Mouse (Mus musculus): ENCODE measurements around the gene Shh. TPM values are rescaled to one million over a fixed set of nuclear protein-coding genes. Genes with fewer than 3 reads are reported as not detected.

Shh gene
- polyA plus RNA-seq, 2 experiments: 0.04 TPM; not detected in 1

DNA sequence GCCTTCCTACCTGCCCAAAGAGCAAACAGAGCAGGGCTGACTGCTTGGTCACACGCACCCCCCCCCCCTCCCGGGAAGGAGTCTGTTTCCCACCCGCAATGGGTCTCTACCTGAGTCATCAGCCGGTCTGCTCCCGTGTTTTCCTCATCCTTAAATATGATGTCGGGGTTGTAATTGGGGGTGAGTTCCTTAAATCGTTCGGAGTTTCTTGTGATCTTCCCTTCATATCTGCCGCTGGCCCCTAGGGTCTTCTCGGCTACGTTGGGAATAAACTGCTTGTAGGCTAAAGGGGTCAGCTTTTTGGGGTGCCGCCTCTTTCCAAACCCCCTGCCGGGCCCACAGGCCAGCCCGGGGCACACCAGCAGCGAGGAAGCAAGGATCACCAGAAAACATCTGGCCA is 705 bp downstream of the Shh start:
- H3K9ac ChIP-seq (replicated peaks): no peak overlapping the region
- H3K4me1 ChIP-seq (replicated peaks; ENCODE audit: control insufficient read depth in 2 of 2, insufficient read depth in 2 of 2, low read length in 1 of 2): no peaks in the 10 kb centered on the region
- no peaks in the 10 kb centered on the region for H3K9me3 ChIP-seq (ENCODE audit: control insufficient read depth, low read length)
- H3K4me3 ChIP-seq (ENCODE audit: insufficient read depth in 1 of 2, low read depth in 2 of 2, low read length in 2 of 2): no peak overlapping the region
- WGBS (ENCODE audit: insufficient replicate concordance): 2% methylated on average over 15 of the region's 15 CpGs
- H3K27ac ChIP-seq: no peak overlapping the region
- H3K4me2 ChIP-seq (ENCODE audit: low read depth): no peak overlapping the region
- H3K36me3 ChIP-seq (replicated peaks; ENCODE audit: control insufficient read depth, insufficient read depth, low read depth): no peaks in the 10 kb centered on the region
- TF ChIP-seq CTCF (IDR thresholded peaks at IDR 0.05; ENCODE audit: low read depth): no peak
- no peak for TF ChIP-seq EP300 (IDR thresholded peaks at IDR 0.05; ENCODE audit: low read depth)
- DNase-seq (ENCODE audit: low read depth in 3 of 3, low spot score in 3 of 3) (no peak), ATAC-seq (ENCODE audit: insufficient read depth) (no peak)
- peaks cover 66% of the 10 kb centered on the region for H3K27me3 ChIP-seq (ENCODE audit: control insufficient read depth, insufficient read depth, low read length)

DNA sequence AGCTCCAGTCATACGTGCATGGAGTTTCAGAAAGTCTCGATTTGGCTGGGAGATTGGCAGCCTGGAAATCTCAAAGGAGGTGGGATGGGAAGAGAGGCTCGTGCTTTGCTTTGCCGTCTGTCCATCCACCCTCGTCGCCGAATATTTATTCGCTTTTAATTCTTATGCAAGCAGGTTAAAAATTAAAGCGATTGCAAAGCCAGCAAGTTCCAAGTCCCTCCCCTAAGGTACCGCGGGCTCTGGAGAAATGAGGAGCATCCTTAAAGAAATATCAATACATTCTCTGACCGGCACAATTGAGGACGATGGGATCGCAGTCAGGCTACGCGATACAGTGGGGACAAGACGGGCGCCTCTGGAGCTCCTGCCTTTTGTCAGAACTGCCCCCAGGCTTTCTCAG is 1.5 kb downstream of the Shh start:
- DNase-seq (ENCODE audit: low read depth in 3 of 3, low spot score in 3 of 3): no peak
- TF ChIP-seq EP300 (IDR thresholded peaks at IDR 0.05; ENCODE audit: low read depth): no peak
- TF ChIP-seq CTCF (IDR thresholded peaks at IDR 0.05; ENCODE audit: low read depth): no peak
- Histone ChIP-seq H3K9me3 (ENCODE audit: control insufficient read depth, low read length) (no peaks in the 10 kb centered on the region), H3K4me1 (replicated peaks; ENCODE audit: control insufficient read depth in 2 of 2, insufficient read depth in 2 of 2, low read length in 1 of 2) (no peaks in the 10 kb centered on the region), H3K27me3 (ENCODE audit: control insufficient read depth, insufficient read depth, low read length) (peaks cover 74% of the 10 kb centered on the region), H3K4me3 (ENCODE audit: insufficient read depth in 1 of 2, low read depth in 2 of 2, low read length in 2 of 2) (no peak overlapping the region), H3K4me2 (ENCODE audit: low read depth) (no peak overlapping the region), H3K27ac (no peak overlapping the region), H3K9ac (replicated peaks) (no peak overlapping the region), H3K36me3 (replicated peaks; ENCODE audit: control insufficient read depth, insufficient read depth, low read depth) (no peaks in the 10 kb centered on the region)
- 5% methylated on average over 18 of the region's 18 CpGs for WGBS (ENCODE audit: insufficient replicate concordance)
- no peak for ATAC-seq (ENCODE audit: insufficient read depth)

DNA sequence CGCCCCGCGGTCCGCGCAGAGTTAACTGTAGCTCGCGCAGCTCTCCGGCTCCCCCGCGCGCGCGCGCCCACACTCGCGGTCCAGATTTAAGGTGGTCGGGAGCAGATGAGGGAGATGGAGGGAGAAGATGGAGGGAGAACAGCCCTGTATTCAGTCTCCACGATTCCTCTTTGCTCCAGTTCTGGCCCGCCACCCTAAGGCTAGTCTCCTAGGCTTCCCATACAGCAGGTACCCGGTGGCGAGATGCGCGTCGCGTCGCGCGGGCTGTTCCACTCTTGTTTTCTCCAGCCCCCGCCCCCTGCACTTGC is 2.0 kb downstream of the Shh start:
- Histone ChIP-seq H3K9me3 (ENCODE audit: control insufficient read depth, low read length) (no peaks in the 10 kb centered on the region), H3K4me1 (replicated peaks; ENCODE audit: control insufficient read depth in 2 of 2, insufficient read depth in 2 of 2, low read length in 1 of 2) (no peaks in the 10 kb centered on the region), H3K27me3 (ENCODE audit: control insufficient read depth, insufficient read depth, low read length) (peaks cover 79% of the 10 kb centered on the region), H3K4me2 (ENCODE audit: low read depth) (no peak overlapping the region), H3K4me3 (ENCODE audit: insufficient read depth in 1 of 2, low read depth in 2 of 2, low read length in 2 of 2) (no peak overlapping the region; a peak in 1 of 4 replicates), H3K36me3 (replicated peaks; ENCODE audit: control insufficient read depth, insufficient read depth, low read depth) (no peaks in the 10 kb centered on the region), H3K9ac (replicated peaks) (no peak overlapping the region), H3K27ac (no peak overlapping the region)
- ATAC-seq (ENCODE audit: insufficient read depth): no peak
- no peak for DNase-seq (ENCODE audit: low read depth in 3 of 3, low spot score in 3 of 3)
- TF ChIP-seq CTCF (IDR thresholded peaks at IDR 0.05; ENCODE audit: low read depth): no peak
- no peak for TF ChIP-seq EP300 (IDR thresholded peaks at IDR 0.05; ENCODE audit: low read depth)
- WGBS (ENCODE audit: insufficient replicate concordance): 1% methylated on average over 29 of the region's 29 CpGs

DNA sequence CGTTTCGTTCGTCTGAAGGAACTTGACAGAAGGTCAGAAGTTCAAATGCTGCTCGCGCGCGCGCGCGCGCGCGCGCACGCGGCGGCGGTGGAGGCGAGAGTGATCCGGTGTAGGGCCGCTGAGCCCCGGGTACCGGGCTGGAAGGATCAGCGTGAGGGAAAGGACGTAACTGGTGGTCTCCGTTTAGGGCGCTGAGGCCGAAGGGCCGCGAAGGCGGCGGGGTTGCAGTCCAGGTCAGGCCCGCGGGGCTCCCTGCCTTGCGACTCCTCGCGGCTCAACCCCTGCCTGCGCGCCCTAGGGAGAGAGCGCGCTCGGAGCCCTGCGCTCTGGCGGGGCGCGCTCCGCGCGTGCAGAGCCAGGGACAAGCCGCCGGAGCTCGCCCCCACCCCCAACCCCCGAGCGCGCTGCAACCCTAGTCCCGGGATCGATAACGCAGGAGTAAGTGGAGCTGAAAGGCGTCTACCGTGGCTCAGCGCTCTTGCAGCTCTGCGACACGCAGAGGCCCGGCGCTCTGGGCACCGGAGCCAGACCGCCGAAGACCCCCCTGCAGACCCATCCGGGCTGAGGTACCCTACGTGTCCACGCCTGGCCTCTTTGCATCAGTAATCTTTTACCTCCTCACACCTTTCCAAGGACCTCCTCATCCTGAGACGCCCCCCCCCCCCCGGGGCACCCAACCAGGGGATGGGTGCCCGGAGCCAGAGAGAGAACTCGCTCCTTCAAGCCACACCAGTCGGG is 2.5 kb downstream of the Shh start:
- H3K27me3 ChIP-seq (ENCODE audit: control insufficient read depth, insufficient read depth, low read length): peaks cover 84% of the 10 kb centered on the region
- H3K36me3 ChIP-seq (replicated peaks; ENCODE audit: control insufficient read depth, insufficient read depth, low read depth): no peaks in the 10 kb centered on the region
- no peaks in the 10 kb centered on the region for H3K4me1 ChIP-seq (replicated peaks; ENCODE audit: control insufficient read depth in 2 of 2, insufficient read depth in 2 of 2, low read length in 1 of 2)
- H3K4me2 ChIP-seq (ENCODE audit: low read depth): peak overlapping the region; percentile 47
- no peak overlapping the region for H3K9ac ChIP-seq (replicated peaks)
- peak overlapping the region; percentile 25 to 28; a peak in 3 of 4 replicates for H3K4me3 ChIP-seq (ENCODE audit: insufficient read depth in 1 of 2, low read depth in 2 of 2, low read length in 2 of 2)
- TF ChIP-seq EP300 (IDR thresholded peaks at IDR 0.05; ENCODE audit: low read depth) (no peak), CTCF (IDR thresholded peaks at IDR 0.05; ENCODE audit: low read depth) (no peak)
- ATAC-seq (ENCODE audit: insufficient read depth) (no peak), DNase-seq (ENCODE audit: low read depth in 3 of 3, low spot score in 3 of 3) (no peak)
- WGBS (ENCODE audit: insufficient replicate concordance): under 1% methylated on average over 75 of the region's 76 CpGs
- no peaks in the 10 kb centered on the region for H3K9me3 ChIP-seq (ENCODE audit: control insufficient read depth, low read length)
- H3K27ac ChIP-seq: no peak overlapping the region

DNA sequence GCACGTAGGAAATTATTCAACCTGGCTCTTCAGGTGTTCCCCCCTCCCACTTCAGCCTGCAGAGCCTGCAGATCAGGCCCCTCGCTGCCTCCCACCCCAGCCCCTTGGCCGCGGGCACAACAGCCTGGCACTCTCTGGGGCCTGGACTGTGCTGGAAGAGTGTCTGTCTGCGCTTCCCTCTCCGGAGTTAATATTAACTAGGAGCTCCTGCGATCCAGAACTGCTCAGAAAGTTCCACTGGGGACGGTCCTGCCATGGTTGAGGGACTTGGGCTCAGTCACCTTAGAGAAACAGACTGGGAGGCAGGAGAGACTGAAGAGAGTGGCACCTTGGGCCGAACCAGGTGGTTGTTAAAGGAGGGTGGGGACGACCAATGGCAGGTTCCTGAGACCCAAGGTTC is 3.4 kb downstream of the Shh start:
- TF ChIP-seq CTCF (IDR thresholded peaks at IDR 0.05; ENCODE audit: low read depth): no peak
- no peak for TF ChIP-seq EP300 (IDR thresholded peaks at IDR 0.05; ENCODE audit: low read depth)
- no peak overlapping the region for H3K4me3 ChIP-seq (ENCODE audit: insufficient read depth in 1 of 2, low read depth in 2 of 2, low read length in 2 of 2)
- H3K4me1 ChIP-seq (replicated peaks; ENCODE audit: control insufficient read depth in 2 of 2, insufficient read depth in 2 of 2, low read length in 1 of 2): no peaks in the 10 kb centered on the region
- H3K9me3 ChIP-seq (ENCODE audit: control insufficient read depth, low read length): no peaks in the 10 kb centered on the region
- H3K27ac ChIP-seq: no peak overlapping the region
- H3K9ac ChIP-seq (replicated peaks): no peak overlapping the region
- H3K4me2 ChIP-seq (ENCODE audit: low read depth): no peak overlapping the region; the same call in 1 of the 2 replicates
- WGBS (ENCODE audit: insufficient replicate concordance): 4% methylated on average over 10 of the region's 10 CpGs
- H3K27me3 ChIP-seq (ENCODE audit: control insufficient read depth, insufficient read depth, low read length): peaks cover 93% of the 10 kb centered on the region
- ATAC-seq (ENCODE audit: insufficient read depth): no peak
- no peaks in the 10 kb centered on the region for H3K36me3 ChIP-seq (replicated peaks; ENCODE audit: control insufficient read depth, insufficient read depth, low read depth)
- no peak for DNase-seq (ENCODE audit: low read depth in 3 of 3, low spot score in 3 of 3)
